Mouse (Mus musculus) small intestine, adult 2 months (tissue): ENCODE data around the gene Stab2.

Experiments used
- CTCF ChIP-seq: fragments of 200-500 bp; IDR thresholded peaks from 2 replicates; pipeline ENCODE4 v1.5.1; 2012; ENCODE audit warnings: low read depth, mild to moderate bottlenecking, control low read depth, inconsistent platforms, low read length, moderate library complexity, mixed read lengths; ENCODE audit not compliant: insufficient replicate concordance, insufficient read length; ENCODE audit errors: extremely low read depth
- POLR2A ChIP-seq: fragments of 200-500 bp; IDR thresholded peaks from 2 replicates; pipeline ENCODE4 v1.6.1; 2012; ENCODE audit warnings: low read depth, mild to moderate bottlenecking, control low read depth, inconsistent platforms, low read length, moderate library complexity

DNA sequence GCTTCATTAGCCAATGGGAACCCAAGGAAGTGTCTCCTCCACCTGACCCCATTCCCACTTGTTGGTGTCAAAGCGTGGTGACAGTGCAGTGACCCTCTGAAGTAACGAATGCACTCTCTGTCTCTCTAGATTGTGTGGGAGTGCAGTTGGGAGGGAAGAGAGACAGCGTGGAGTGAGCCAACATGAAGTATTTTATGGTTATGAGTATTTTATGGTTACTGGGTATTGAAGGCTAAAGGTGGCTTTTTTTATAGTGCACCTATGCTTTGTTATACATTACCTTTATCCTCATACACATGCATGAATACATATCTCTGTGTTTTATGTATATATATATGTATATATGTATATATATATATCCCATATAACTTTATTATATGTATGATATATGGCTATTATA, 41.4 kb upstream of the Stab2 start:
- TF ChIP-seq POLR2A, result no peak
- TF ChIP-seq CTCF, result no peak
